Mouse (Mus musculus): ENCODE results near the gene Gdpd4. TPM values are rescaled to one million over a fixed set of nuclear protein-coding genes. Genes with fewer than 3 reads are reported as not detected.

Gdpd4 gene
- total and polyA plus RNA-seq, 3 experiments: not detected

- no peaks in the 10 kb centered on the region for H3K36me3 ChIP-seq (ENCODE audit: control insufficient read depth in 1 of 2, insufficient read depth in 2 of 2, low read length in 2 of 2)
- peak; percentile 40 for DNase-seq (ENCODE audit: low read depth, low spot score)
- no peaks in the 10 kb centered on the region for H3K79me2 ChIP-seq (ENCODE audit: control insufficient read depth, insufficient read depth, low read length, poor library complexity)
- H3K27ac ChIP-seq (ENCODE audit: control insufficient read depth, low read depth, low read length): no peak overlapping the region
- H3K9ac ChIP-seq (ENCODE audit: control insufficient read depth, low read depth, low read length, poor library complexity, severe bottlenecking): no peak overlapping the region
- TF ChIP-seq MYC (IDR thresholded peaks at IDR 0.05; ENCODE audit: low read depth, low read length): no peak
- peak; percentile 30 for TF ChIP-seq RAD21 (IDR thresholded peaks at IDR 0.05; ENCODE audit: low read depth, low read length)
- peak; percentile 34 to 54 (median 50) for TF ChIP-seq CTCF (IDR thresholded peaks at IDR 0.05 in 2 of 3, conservative IDR thresholded peaks at IDR 0.05 in 1 of 3; ENCODE audit: control insufficient read depth in 1 of 3, insufficient read depth in 1 of 3, low read depth in 2 of 3, low read length in 3 of 3, poor library complexity in 1 of 3, severe bottlenecking in 1 of 3)
- peak; percentile 42 for TF ChIP-seq SMC3 (IDR thresholded peaks at IDR 0.05; ENCODE audit: low read depth, low read length)
- no peak for TF ChIP-seq ZNF384 (IDR thresholded peaks at IDR 0.05; ENCODE audit: low read depth, low read length)
- no peak for TF ChIP-seq MXI1 (IDR thresholded peaks at IDR 0.05; ENCODE audit: low read depth, low read length)
- TF ChIP-seq E2F4 (IDR thresholded peaks at IDR 0.05; ENCODE audit: borderline replicate concordance, low read depth, low read length): no peak
- no peak for TF ChIP-seq HCFC1 (IDR thresholded peaks at IDR 0.05; ENCODE audit: low read depth, low read length)
- no peak for TF ChIP-seq TBP (IDR thresholded peaks at IDR 0.05; ENCODE audit: low read depth, low read length)
- TF ChIP-seq KAT2A (conservative IDR thresholded peaks at IDR 0.05; ENCODE audit: low read depth, low read length): no peak
- no peak for TF ChIP-seq ELF1 (IDR thresholded peaks at IDR 0.05; ENCODE audit: low read depth, low read length)
- no peak for TF ChIP-seq ZKSCAN1 (IDR thresholded peaks at IDR 0.05; ENCODE audit: low read depth, low read length)
- TF ChIP-seq GABPA (IDR thresholded peaks at IDR 0.05; ENCODE audit: low read depth, low read length): no peak
- no peak for TF ChIP-seq ZC3H11A (IDR thresholded peaks at IDR 0.05; ENCODE audit: low read depth, low read length)
- H3K9me3 ChIP-seq (replicated peaks; ENCODE audit: insufficient read depth, low read length): no peaks in the 10 kb centered on the region
- H3K4me1 ChIP-seq (ENCODE audit: control insufficient read depth in 1 of 2, insufficient read depth in 2 of 2, low read length in 2 of 2): peaks cover 0 to 3% of the 10 kb centered on the region in 2 experiments; a peak in 1 of 4 replicates
- H3K4me3 ChIP-seq (ENCODE audit: control insufficient read depth in 1 of 2, insufficient read depth in 1 of 2, low read depth in 2 of 2, low read length in 2 of 2): no peak overlapping the region
- no peaks in the 10 kb centered on the region; a peak in 1 of 4 replicates for H3K27me3 ChIP-seq (ENCODE audit: control insufficient read depth in 1 of 2, insufficient read depth in 2 of 2, low read length in 2 of 2)
These were observed 166.6 kb downstream of the Gdpd4 start for GRCm38 (mm10) chr7:98086346-98086745.

- Histone ChIP-seq H3K79me2 (ENCODE audit: control insufficient read depth, insufficient read depth, low read length, poor library complexity) (no peaks in the 10 kb centered on the region), H3K4me3 (ENCODE audit: control insufficient read depth in 1 of 2, insufficient read depth in 1 of 2, low read depth in 2 of 2, low read length in 2 of 2) (no peak overlapping the region), H3K36me3 (ENCODE audit: control insufficient read depth in 1 of 2, insufficient read depth in 2 of 2, low read length in 2 of 2) (no peaks in the 10 kb centered on the region), H3K27me3 (ENCODE audit: control insufficient read depth in 1 of 2, insufficient read depth in 2 of 2, low read length in 2 of 2) (no peaks in the 10 kb centered on the region), H3K4me1 (ENCODE audit: control insufficient read depth in 1 of 2, insufficient read depth in 2 of 2, low read length in 2 of 2) (no peaks in the 10 kb centered on the region), H3K9me3 (replicated peaks; ENCODE audit: insufficient read depth, low read length) (no peaks in the 10 kb centered on the region), H3K9ac (ENCODE audit: control insufficient read depth, low read depth, low read length, poor library complexity, severe bottlenecking) (no peak overlapping the region), H3K27ac (ENCODE audit: control insufficient read depth, low read depth, low read length) (no peak overlapping the region)
- TF ChIP-seq EP300 (IDR thresholded peaks at IDR 0.05; ENCODE audit: low read depth in 1 of 2, low read length in 2 of 2): no peak
- no peak for TF ChIP-seq ZKSCAN1 (IDR thresholded peaks at IDR 0.05; ENCODE audit: low read depth, low read length)
- DNase-seq (ENCODE audit: low read depth, low spot score): no peak
These were observed 176.1 kb downstream of the Gdpd4 start for GRCm38 (mm10) chr7:98095852-98096251.

- H3K27me3 ChIP-seq (ENCODE audit: control insufficient read depth in 1 of 2, insufficient read depth in 2 of 2, low read length in 2 of 2): no peaks in the 10 kb centered on the region
These were observed 177.8 kb downstream of the Gdpd4 start for GRCm38 (mm10) chr7:98097557-98097956.

More at GRCm38 (mm10) chr7:98097557-98097956, 177.8 kb downstream of the Gdpd4 start:
- DNase-seq (ENCODE audit: low read depth, low spot score): no peak
- Histone ChIP-seq H3K9ac (ENCODE audit: control insufficient read depth, low read depth, low read length, poor library complexity, severe bottlenecking) (no peak overlapping the region), H3K36me3 (ENCODE audit: control insufficient read depth in 1 of 2, insufficient read depth in 2 of 2, low read length in 2 of 2) (no peaks in the 10 kb centered on the region), H3K4me3 (ENCODE audit: control insufficient read depth in 1 of 2, insufficient read depth in 1 of 2, low read depth in 2 of 2, low read length in 2 of 2) (no peak overlapping the region), H3K27ac (ENCODE audit: control insufficient read depth, low read depth, low read length) (no peak overlapping the region), H3K9me3 (replicated peaks; ENCODE audit: insufficient read depth, low read length) (no peaks in the 10 kb centered on the region), H3K4me1 (ENCODE audit: control insufficient read depth in 1 of 2, insufficient read depth in 2 of 2, low read length in 2 of 2) (no peaks in the 10 kb centered on the region), H3K79me2 (ENCODE audit: control insufficient read depth, insufficient read depth, low read length, poor library complexity) (no peaks in the 10 kb centered on the region)
- TF ChIP-seq GATA1 (IDR thresholded peaks at IDR 0.05; ENCODE audit: low read depth, low read length) (no peak), POLR2A (IDR thresholded peaks at IDR 0.05; ENCODE audit: control insufficient read depth in 1 of 2, insufficient read depth in 1 of 2, low read depth in 1 of 2, low read length in 2 of 2, poor library complexity in 1 of 2) (no peak), MXI1 (IDR thresholded peaks at IDR 0.05; ENCODE audit: low read depth, low read length) (no peak), ZKSCAN1 (IDR thresholded peaks at IDR 0.05; ENCODE audit: low read depth, low read length) (no peak), JUND (IDR thresholded peaks at IDR 0.05; ENCODE audit: low read depth, low read length) (no peak), USF1 (IDR thresholded peaks at IDR 0.05; ENCODE audit: low read depth, low read length) (no peak), ZNF384 (IDR thresholded peaks at IDR 0.05; ENCODE audit: low read depth, low read length) (no peak), RCOR1 (IDR thresholded peaks at IDR 0.05; ENCODE audit: low read depth, low read length) (no peak), TBP (IDR thresholded peaks at IDR 0.05; ENCODE audit: low read depth, low read length) (no peak), UBTF (IDR thresholded peaks at IDR 0.05; ENCODE audit: borderline replicate concordance, insufficient read depth, low read depth, low read length) (no peak), SMC3 (IDR thresholded peaks at IDR 0.05; ENCODE audit: low read depth, low read length) (no peak), MAZ (IDR thresholded peaks at IDR 0.05; ENCODE audit: low read depth, low read length) (no peak), BHLHE40 (IDR thresholded peaks at IDR 0.05; ENCODE audit: borderline replicate concordance, low read depth, low read length) (no peak), E2F4 (IDR thresholded peaks at IDR 0.05; ENCODE audit: borderline replicate concordance, low read depth, low read length) (no peak), MYB (IDR thresholded peaks at IDR 0.05; ENCODE audit: low read depth, low read length) (no peak), NRF1 (IDR thresholded peaks at IDR 0.05; ENCODE audit: insufficient read depth, low read depth, low read length, poor library complexity, severe bottlenecking) (no peak)
